Mouse (Mus musculus): ENCODE data around the gene Palld.

- TF ChIP-seq GATA1 (IDR thresholded peaks at IDR 0.05; ENCODE audit: borderline replicate concordance, low read length) (no peak), TAL1 (conservative IDR thresholded peaks at IDR 0.05; ENCODE audit: low read depth, low read length) (no peak), CTCF (IDR thresholded peaks at IDR 0.05; ENCODE audit: low read depth, low read length) (no peak)
These were observed 327.3 kb downstream of the Palld start for GRCm38 (mm10) chr8:61575096-61575653.
